Mouse (Mus musculus) neural tube, embryonic 11.5 days (tissue): ENCODE data around the gene Asb13. TPM values are rescaled to one million over a fixed set of nuclear protein-coding genes. Genes with fewer than 3 reads are reported as not detected.

ENCODE experiments used
- ATAC-seq: fragments of 200-750 bp; cut with Nextera tagmentation; 2 replicates; pipeline ENCODE4 v1.8.0; 2017; ENCODE audit warnings: moderate number of reproducible peaks, mild to moderate bottlenecking, moderate TSS enrichment, moderate library complexity; ENCODE audit not compliant: insufficient read depth, low FRiP score, low TSS enrichment
- DNase-seq: peaks from one replicate; pipeline ENCODE4 v3.0.0-alpha.2; 2015; ENCODE audit warnings: low spot score
- H3K27ac ChIP-seq: fragments of 300-500 bp; sonication (generic); 2 replicates; pipeline ENCODE4 v1.5.1; 2014; ENCODE audit warnings: low read depth, mild to moderate bottlenecking, low read length
- H3K27me3 ChIP-seq: fragments of 300-500 bp; sonication (generic); 2 replicates; pipeline ENCODE4 v1.6.1; 2014; ENCODE audit warnings: mild to moderate bottlenecking, low read length, mixed read lengths; ENCODE audit not compliant: control insufficient read depth, insufficient read depth
- H3K36me3 ChIP-seq: fragments of 300-500 bp; sonication (generic); 2 replicates; pipeline ENCODE4 v1.6.1; 2014; ENCODE audit warnings: mild to moderate bottlenecking, low read length, moderate library complexity, mixed read lengths; ENCODE audit not compliant: control insufficient read depth, insufficient read depth
- H3K4me1 ChIP-seq: fragments of 300-500 bp; sonication (generic); 2 replicates; pipeline ENCODE4 v1.6.1; 2014; ENCODE audit warnings: low read length, mixed read lengths; ENCODE audit not compliant: control insufficient read depth, insufficient read depth
- H3K4me2 ChIP-seq: fragments of 300-500 bp; sonication (generic); 2 replicates; pipeline ENCODE4 v1.6.1; 2014; ENCODE audit warnings: low read depth, mild to moderate bottlenecking, moderate library complexity
- H3K4me3 ChIP-seq: fragments of 300-500 bp; sonication (generic); 2 replicates; pipeline ENCODE4 v1.5.1; 2014; ENCODE audit warnings: low read depth, low read length
- H3K9ac ChIP-seq: fragments of 300-500 bp; sonication (generic); 2 replicates; pipeline ENCODE4 v1.6.1; 2014; ENCODE audit warnings: mild to moderate bottlenecking, low read length
- H3K9me3 ChIP-seq: fragments of 300-500 bp; sonication (generic); 2 replicates; pipeline ENCODE4 v1.6.1; 2016; ENCODE audit warnings: low read length; ENCODE audit not compliant: control insufficient read depth
- WGBS: fragments of 180-500 bp; shearing (Covaris S2); extraction: QIAGEN DNeasy Blood & Tissue Kit; methylation state at CpG from one replicate; pipeline ENCODE4 v1.1.7; 2014; 5-methylcytosine and 5-hydroxymethylcytosine counted together
- polyA plus RNA-seq: library from polyadenylated mRNA; unstranded; fragments of >200 nt; fragmentation: Nextera tagmentation; extraction: Ambion mirVana; gene quantifications from 2 replicates; pipeline ENCODE4 v1.2.1, GENCODE M21; 2014

Gene Asb13
- polyA plus RNA-seq, 1 experiment from 2014 or later: 11.9 TPM

DNA sequence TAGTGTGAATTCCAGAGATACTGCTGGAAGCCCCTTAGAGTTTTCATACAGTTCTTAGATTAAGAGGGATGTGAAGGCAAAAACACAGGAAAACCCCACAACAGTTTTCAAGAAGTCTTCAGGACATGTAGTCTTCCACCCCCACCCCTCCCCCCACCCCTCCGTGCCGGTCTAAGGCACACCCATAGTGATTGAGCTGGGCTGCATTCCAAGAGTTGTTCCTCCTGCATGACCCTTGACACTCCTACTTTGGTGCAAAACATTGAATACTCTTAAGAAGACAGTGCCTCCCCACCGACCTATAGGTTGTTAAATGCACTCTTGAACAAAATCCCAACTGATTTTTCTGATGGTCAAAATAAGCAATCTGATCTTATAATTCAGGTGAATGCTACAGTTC is 5.7 kb upstream of the Asb13 start:
- Histone ChIP-seq H3K27ac (no peak overlapping the region), H3K9me3 (no peaks in the 10 kb centered on the region; the same call in 1 of the 2 replicates), H3K4me1 (no peaks in the 10 kb centered on the region), H3K4me3 (no peak overlapping the region), H3K4me2 (no peak overlapping the region), H3K27me3 (no peaks in the 10 kb centered on the region), H3K36me3 (no peaks in the 10 kb centered on the region), H3K9ac (no peak overlapping the region)
- ATAC-seq: no peak
- DNase-seq: no peak
- WGBS: 40% methylated on average over 3 of the region's 3 CpGs

DNA sequence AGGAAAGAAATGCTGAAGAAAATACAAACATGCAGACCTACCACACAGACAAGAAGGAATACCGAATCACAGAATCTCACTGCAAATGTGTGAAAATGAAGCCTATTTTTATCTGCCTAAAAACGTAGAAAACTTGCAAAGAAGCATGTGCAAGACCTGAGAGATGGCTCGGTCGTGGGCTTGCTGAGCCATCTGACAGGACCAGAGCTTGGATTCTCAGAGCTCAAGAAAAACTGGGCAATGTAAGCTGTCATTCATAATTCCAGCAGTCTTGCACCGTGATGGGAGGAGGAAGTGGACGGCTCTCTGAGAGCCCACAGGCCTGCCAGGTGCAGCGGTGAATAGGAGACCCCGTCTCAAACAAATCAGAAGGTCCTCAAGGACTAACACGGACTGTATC is 1.3 kb upstream of the Asb13 start:
- DNase-seq (no peak), ATAC-seq (no peak)
- Histone ChIP-seq H3K4me1 (no peaks in the 10 kb centered on the region), H3K9me3 (no peaks in the 10 kb centered on the region; the same call in 1 of the 2 replicates), H3K36me3 (no peaks in the 10 kb centered on the region), H3K27ac (no peak overlapping the region), H3K4me3 (no peak overlapping the region), H3K4me2 (no peak overlapping the region), H3K27me3 (no peaks in the 10 kb centered on the region), H3K9ac (no peak overlapping the region)
- 87% methylated on average over 9 of the region's 9 CpGs for WGBS

DNA sequence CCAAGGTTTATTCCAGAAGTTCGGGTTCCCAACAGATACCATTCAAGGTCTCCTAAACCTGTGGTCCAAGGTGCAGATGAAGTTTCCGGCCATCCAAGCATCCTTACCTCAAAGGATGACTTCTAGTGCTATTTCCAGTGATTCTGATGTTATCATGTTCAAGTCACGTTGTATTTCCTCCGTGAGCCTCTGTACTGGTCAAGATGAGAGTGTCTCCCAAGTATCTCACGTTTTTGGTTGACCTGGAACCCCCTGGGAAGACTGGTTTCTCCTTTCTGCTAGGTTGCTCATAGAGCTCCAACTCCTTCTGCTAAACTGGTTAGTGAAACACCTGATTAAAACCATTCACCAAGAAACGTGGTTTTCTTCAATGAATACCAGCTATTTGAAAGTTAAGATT is 701 bp upstream of the Asb13 start:
- H3K27me3 ChIP-seq: no peaks in the 10 kb centered on the region
- H3K36me3 ChIP-seq: no peaks in the 10 kb centered on the region
- no peak for ATAC-seq
- H3K9ac ChIP-seq: no peak overlapping the region
- DNase-seq: no peak
- no peaks in the 10 kb centered on the region for H3K4me1 ChIP-seq
- no peak overlapping the region for H3K4me3 ChIP-seq
- H3K27ac ChIP-seq: no peak overlapping the region
- H3K9me3 ChIP-seq: no peaks in the 10 kb centered on the region; the same call in 1 of the 2 replicates
- no peak overlapping the region for H3K4me2 ChIP-seq
- WGBS: 43% methylated on average over 6 of the region's 6 CpGs

DNA sequence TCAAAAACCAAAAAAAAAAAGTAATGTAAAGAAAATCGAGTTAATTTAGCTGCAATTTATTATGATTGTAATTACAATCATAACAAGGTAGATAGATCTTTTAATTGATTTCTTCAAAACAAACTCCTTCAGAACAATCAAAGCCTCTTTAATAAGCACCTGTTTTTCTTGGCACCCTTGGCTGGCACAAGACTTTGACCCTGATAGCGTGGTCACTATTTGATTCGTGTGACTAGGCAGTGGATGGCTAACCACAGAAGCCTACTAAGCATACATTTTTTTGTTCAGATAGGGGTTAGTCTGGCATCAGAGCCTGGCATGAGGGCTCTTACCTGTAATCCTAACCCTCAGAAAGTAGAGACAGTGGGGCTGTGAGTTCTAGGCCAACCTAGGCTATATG is 1.2 kb downstream of the Asb13 start:
- H3K36me3 ChIP-seq: no peaks in the 10 kb centered on the region
- H3K27me3 ChIP-seq: no peaks in the 10 kb centered on the region
- no peak overlapping the region for H3K4me2 ChIP-seq
- DNase-seq (no peak), ATAC-seq (no peak)
- H3K4me1 ChIP-seq: no peaks in the 10 kb centered on the region
- H3K4me3 ChIP-seq: no peak overlapping the region
- 94% methylated on average over 3 of the region's 3 CpGs for WGBS
- no peaks in the 10 kb centered on the region; the same call in 1 of the 2 replicates for H3K9me3 ChIP-seq
- H3K27ac ChIP-seq: no peak overlapping the region
- H3K9ac ChIP-seq: no peak overlapping the region

DNA sequence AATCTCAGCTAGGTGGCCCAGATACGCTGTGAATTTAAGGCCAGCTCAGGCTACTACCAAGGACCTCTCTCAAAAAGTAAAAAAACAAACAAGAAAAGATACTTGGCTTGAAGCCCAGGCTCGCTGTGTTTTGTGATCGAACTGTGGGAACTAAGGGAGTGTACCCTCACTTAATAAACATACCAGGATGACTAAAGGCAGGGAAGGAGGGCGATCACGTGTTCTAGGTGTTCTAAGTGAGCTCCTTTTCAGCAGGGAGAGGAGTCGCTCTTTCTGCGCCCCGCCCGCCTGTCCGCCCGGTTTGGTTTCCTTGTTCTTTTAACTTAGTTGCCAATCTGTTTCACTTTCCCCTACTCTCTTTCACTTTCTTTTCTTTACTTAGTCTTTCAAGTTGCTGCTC is 3.0 kb downstream of the Asb13 start:
- no peaks in the 10 kb centered on the region for H3K9me3 ChIP-seq
- ATAC-seq (no peak), DNase-seq (no peak)
- 75% methylated on average over 11 of the region's 11 CpGs for WGBS
- H3K4me3 ChIP-seq: no peak overlapping the region
- H3K4me2 ChIP-seq: no peak overlapping the region
- H3K9ac ChIP-seq: no peak overlapping the region
- H3K4me1 ChIP-seq: no peaks in the 10 kb centered on the region
- no peaks in the 10 kb centered on the region for H3K27me3 ChIP-seq
- H3K36me3 ChIP-seq: no peaks in the 10 kb centered on the region
- H3K27ac ChIP-seq: no peak overlapping the region

DNA sequence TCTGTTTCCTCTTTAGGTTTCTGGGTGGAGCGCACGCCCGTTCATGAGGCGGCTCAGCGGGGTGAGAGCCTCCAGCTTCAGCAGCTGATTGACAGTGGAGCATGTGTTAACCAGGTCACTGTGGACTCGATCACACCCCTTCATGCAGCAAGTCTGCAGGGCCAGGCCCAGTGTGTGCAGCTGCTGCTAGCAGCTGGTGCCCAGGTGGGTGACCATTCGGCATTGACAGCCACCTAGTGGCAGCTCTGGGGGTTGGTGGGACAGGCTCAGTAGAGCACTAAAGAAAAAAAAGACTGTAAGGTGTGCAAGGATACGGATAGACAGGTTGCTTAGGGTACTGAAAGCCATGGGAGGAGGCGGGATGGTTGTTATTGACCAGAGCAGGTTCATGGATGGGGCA is 8.2 kb downstream of the Asb13 start:
- Histone ChIP-seq H3K27me3 (no peaks in the 10 kb centered on the region), H3K4me3 (no peak overlapping the region), H3K9me3 (no peaks in the 10 kb centered on the region), H3K4me2 (no peak overlapping the region), H3K36me3 (no peaks in the 10 kb centered on the region), H3K27ac (no peak overlapping the region), H3K4me1 (no peaks in the 10 kb centered on the region), H3K9ac (no peak overlapping the region)
- 76% methylated on average over 9 of the region's 9 CpGs for WGBS
- ATAC-seq: no peak
- DNase-seq: no peak

DNA sequence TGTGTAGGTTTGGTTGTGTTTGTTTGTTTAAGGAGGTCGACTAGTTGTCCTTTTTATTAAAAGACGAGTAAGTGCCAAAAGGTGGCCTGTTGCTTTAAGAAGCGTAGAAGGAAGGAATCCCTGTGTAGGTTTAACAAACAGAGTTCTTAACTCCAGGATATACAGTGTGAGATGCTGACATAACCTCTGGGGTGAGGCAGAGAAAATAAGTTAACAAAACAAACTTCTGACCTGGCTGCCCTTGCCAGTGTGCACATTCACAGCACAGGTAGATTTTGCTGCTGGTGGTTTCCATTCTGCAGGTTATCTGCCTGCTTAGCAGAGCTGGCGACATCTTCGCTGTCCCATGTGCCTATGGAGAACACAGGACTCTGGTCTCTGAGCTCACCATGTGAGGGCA is 8.7 kb downstream of the Asb13 start:
- ATAC-seq (no peak), DNase-seq (no peak)
- 83% methylated on average over 5 of the region's 5 CpGs for WGBS
- Histone ChIP-seq H3K27ac (no peak overlapping the region), H3K4me1 (no peaks in the 10 kb centered on the region), H3K4me3 (no peak overlapping the region), H3K9me3 (no peaks in the 10 kb centered on the region), H3K36me3 (no peaks in the 10 kb centered on the region), H3K4me2 (no peak overlapping the region), H3K27me3 (no peaks in the 10 kb centered on the region), H3K9ac (no peak overlapping the region)

DNA sequence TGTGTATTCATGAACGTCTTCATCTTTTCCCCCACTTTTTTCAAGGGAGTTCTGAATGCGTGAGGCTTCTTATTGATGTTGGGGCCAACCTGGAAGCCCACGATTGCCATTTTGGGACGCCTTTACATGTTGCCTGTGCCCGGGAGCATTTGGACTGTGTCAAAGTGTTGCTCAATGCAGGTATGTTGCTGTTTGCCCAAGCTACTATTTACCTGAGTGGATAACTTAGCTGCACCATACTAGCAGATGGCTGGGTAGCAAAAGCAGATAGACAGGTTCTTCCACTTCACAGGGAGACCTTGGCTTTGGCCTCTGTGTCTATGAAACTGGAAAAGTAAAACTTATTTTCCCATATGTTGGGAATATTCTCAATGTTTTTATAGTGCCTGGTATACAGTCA is 11.0 kb downstream of the Asb13 start:
- H3K36me3 ChIP-seq: no peaks in the 10 kb centered on the region
- H3K9me3 ChIP-seq: no peaks in the 10 kb centered on the region
- 94% methylated on average over 5 of the region's 5 CpGs for WGBS
- H3K27ac ChIP-seq: no peak overlapping the region
- no peaks in the 10 kb centered on the region for H3K27me3 ChIP-seq
- no peak overlapping the region for H3K4me3 ChIP-seq
- DNase-seq: no peak
- H3K4me2 ChIP-seq: no peak overlapping the region
- H3K9ac ChIP-seq: no peak overlapping the region
- ATAC-seq: no peak
- H3K4me1 ChIP-seq: no peaks in the 10 kb centered on the region

DNA sequence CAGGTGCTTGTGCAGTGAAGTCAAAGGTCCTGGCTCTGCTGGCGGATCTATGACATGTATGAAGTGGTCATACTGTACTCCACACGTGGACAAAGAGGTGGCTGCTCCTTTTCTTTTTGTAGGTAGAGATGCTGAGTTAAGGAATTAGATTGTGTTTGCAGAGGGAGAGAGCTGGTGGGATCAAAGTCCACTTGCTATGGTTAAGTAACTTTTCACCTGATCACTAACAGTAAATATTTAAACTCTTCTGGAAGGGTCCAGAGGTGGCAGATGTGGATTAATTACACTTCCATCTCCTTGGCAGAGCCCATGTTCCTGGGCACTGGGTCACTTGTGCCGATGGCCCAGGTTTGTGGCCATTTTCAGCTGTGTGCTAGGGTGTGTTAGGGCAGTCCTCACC is 12.1 kb downstream of the Asb13 start:
- Histone ChIP-seq H3K27ac (no peak overlapping the region), H3K4me3 (no peak overlapping the region), H3K9ac (no peak overlapping the region), H3K27me3 (no peaks in the 10 kb centered on the region), H3K9me3 (no peaks in the 10 kb centered on the region), H3K4me2 (no peak overlapping the region), H3K36me3 (no peaks in the 10 kb centered on the region), H3K4me1 (no peaks in the 10 kb centered on the region)
- WGBS: 84% methylated on average over 3 of the region's 3 CpGs
- no peak for DNase-seq
- no peak for ATAC-seq
